8 mouse cellular contexts compared by ENCODE assay signal in the genomic region with DNA sequence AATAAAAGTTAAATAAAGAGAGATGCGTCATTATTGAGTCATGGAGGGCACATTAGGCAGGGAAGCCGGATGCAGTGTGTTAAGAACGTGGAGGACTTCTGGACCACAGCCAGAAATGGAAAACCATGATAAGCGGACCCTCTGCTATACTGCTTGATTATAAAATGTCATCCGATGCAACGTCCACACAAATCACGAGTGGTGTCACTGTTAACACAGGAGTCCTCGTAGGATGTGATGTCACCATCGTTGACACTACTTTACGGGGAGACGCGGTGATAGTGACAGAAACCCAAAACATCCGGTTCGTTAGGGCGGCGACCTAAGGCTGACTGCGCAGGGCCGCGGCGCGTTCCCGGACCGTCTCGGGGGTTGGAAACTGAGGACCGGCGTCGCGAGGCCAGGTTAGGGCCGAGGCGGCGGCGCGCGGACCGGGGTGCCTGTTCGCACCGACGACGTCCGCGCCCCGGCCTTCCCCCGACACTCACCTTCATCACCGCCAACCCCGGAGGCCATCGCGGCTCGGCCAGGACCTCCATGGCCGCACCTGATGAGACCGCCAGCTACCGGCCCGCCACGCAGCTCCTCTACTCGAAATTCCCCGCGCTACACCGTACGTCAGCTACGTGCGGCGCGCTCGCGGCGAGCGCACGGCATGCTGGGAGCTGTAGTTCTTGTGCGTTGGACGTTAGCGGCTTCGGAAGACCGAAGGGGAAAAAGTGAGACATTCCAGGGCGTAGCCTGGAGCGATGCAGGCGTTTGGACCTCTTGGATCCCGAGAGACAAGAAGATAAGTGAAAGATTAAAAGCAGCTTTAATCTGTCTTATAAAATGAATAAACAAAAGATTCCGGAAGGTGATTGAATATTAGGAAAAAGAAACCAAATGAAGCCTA. TPM values are rescaled to one million over a fixed set of nuclear protein-coding genes. Genes with fewer than 3 reads are reported as not detected.
DNase-seq lines count a peak whose midpoint lies in the region; ATAC-seq lines count a peak whose summit lies in the region.

A gene (minus strand): TSS at position 631 of the 895 bp plus-strand sequence.

- peak; percentile 94 for ATAC-seq in erythroid progenitor cell, adult 5-6 weeks (replicated peaks; ENCODE audit: low FRiP score, poor library complexity, severe bottlenecking)
- ATAC-seq in heart, embryonic 13.5 days (ENCODE audit: extremely low read depth, insufficient number of reproducible peaks, low FRiP score, low TSS enrichment), result peak; percentile 92
- ATAC-seq in liver, embryonic 15.5 days (ENCODE audit: insufficient read depth), result peak; percentile 97
- peak; percentile 96 for ATAC-seq in neural tube, embryonic 12.5 days (ENCODE audit: low FRiP score, low read depth)

- H3K4me1 ChIP-seq in heart, embryonic 13.5 days, result peaks cover 16% of the 10 kb centered on the region
- H3K4me1 ChIP-seq in liver, embryonic 15.5 days (replicated peaks), result peaks cover 21% of the 10 kb centered on the region
- peaks cover 12% of the 10 kb centered on the region for H3K4me1 ChIP-seq in neural tube, embryonic 12.5 days

- H3K9ac ChIP-seq in heart, embryonic 13.5 days, result peak within 1 kb of the TSS; percentile 81
- H3K9ac ChIP-seq in liver, embryonic 15.5 days, result peak within 1 kb of the TSS; percentile 75
- H3K9ac ChIP-seq in neural tube, embryonic 12.5 days, result peak within 1 kb of the TSS; percentile 56

- H3K4me3 ChIP-seq in heart, embryonic 13.5 days, result peak within 1 kb of the TSS; percentile 74
- peak within 1 kb of the TSS; percentile 78 for H3K4me3 ChIP-seq in liver, embryonic 15.5 days (replicated peaks)
- H3K4me3 ChIP-seq in neural tube, embryonic 12.5 days, result peak within 1 kb of the TSS; percentile 56

- no peaks in the 10 kb centered on the region for H3K9me3 ChIP-seq in heart, embryonic 13.5 days
- H3K9me3 ChIP-seq in liver, embryonic 15.5 days (replicated peaks), result no peaks in the 10 kb centered on the region
- no peaks in the 10 kb centered on the region for H3K9me3 ChIP-seq in neural tube, embryonic 12.5 days

- H3K4me2 ChIP-seq in heart, embryonic 13.5 days, result peak within 1 kb of the TSS; percentile 79
- H3K4me2 ChIP-seq in liver, embryonic 15.5 days, result peak within 1 kb of the TSS; percentile 73
- peak within 1 kb of the TSS; percentile 68 for H3K4me2 ChIP-seq in neural tube, embryonic 12.5 days (replicated peaks)

- H3K27ac ChIP-seq in heart, embryonic 13.5 days (replicated peaks), result peak within 1 kb of the TSS; percentile 38
- H3K27ac ChIP-seq in liver, embryonic 15.5 days (replicated peaks), result peak within 1 kb of the TSS; percentile 94
- H3K27ac ChIP-seq in neural tube, embryonic 12.5 days, result no peak within 1 kb of the TSS

- peaks cover 11% of the 10 kb centered on the region for H3K27me3 ChIP-seq in heart, embryonic 13.5 days (replicated peaks)
- H3K27me3 ChIP-seq in liver, embryonic 15.5 days, result peaks cover 5% of the 10 kb centered on the region; the same call in 1 of the 2 replicates
- no peaks in the 10 kb centered on the region for H3K27me3 ChIP-seq in neural tube, embryonic 12.5 days (replicated peaks)

- WGBS in heart, embryonic 13.5 days, result under 1% methylated on average over 77 of the region's 77 CpGs
- under 1% methylated on average over 71 of the region's 77 CpGs for WGBS in liver, embryonic 15.5 days (ENCODE audit: insufficient replicate concordance)
- 1% methylated on average over 77 of the region's 77 CpGs for WGBS in neural tube, embryonic 12.5 days

- peak; percentile 95 for DNase-seq in CD4-positive, CD25-positive, alpha-beta regulatory T cell, adult 2 months (ENCODE audit: low read depth, low spot score)
- DNase-seq in brain, embryonic 18.5 days (ENCODE audit: low read depth, low spot score), result peak; percentile 71
- DNase-seq in kidney, postnatal 10 days, result peak; percentile 91
- DNase-seq in telencephalon, adult 2 months (ENCODE audit: low read depth, low spot score), result peak; percentile 81

- peaks cover 14% of the 10 kb centered on the region for H3K36me3 ChIP-seq in heart, embryonic 13.5 days
- H3K36me3 ChIP-seq in liver, embryonic 15.5 days (replicated peaks), result peaks cover 17% of the 10 kb centered on the region
- no peaks in the 10 kb centered on the region for H3K36me3 ChIP-seq in neural tube, embryonic 12.5 days

RNA-seq across cellular contexts. Expression of the gene that starts here (rescaled TPM):
- total RNA-seq in erythroid progenitor cell, adult 5-6 weeks (2015; ENCODE audit: low replicate concordance), result 44.7 and 50.3 TPM in 2 replicates
- total RNA-seq in erythroid progenitor cell, adult 5-6 weeks (2017; ENCODE audit: low replicate concordance), result 45.6 and 47.0 TPM in 2 replicates
- polyA plus RNA-seq in heart, embryonic 13.5 days (2015; fragmentation: Nextera tagmentation; extraction: Ambion mirVana), result 22.3 and 23.6 TPM in 2 replicates
- polyA plus RNA-seq in liver, embryonic 15.5 days (2015; fragmentation: Nextera tagmentation; extraction: Ambion mirVana), result 24.3 and 27.0 TPM in 2 replicates
- 26.2 and 27.7 TPM in 2 replicates for polyA plus RNA-seq in neural tube, embryonic 12.5 days (2016; fragmentation: Nextera tagmentation; extraction: Ambion mirVana)
